ENCODE assay signal across 8 mouse cellular contexts in genomic region chr6:95621821-95622220, GRCm38 (mm10).
DNase-seq lines count a peak whose midpoint lies in the region; ATAC-seq and TF ChIP-seq lines count a peak whose summit lies in the region.

No protein-coding gene starts in this region.

- no peaks in the 10 kb centered on the region for H3K9me3 ChIP-seq in hindbrain, embryonic 15.5 days
- no peaks in the 10 kb centered on the region for H3K9me3 ChIP-seq in hindbrain, embryonic 12.5 days (replicated peaks)
- H3K9me3 ChIP-seq in heart, postnatal 0 days (replicated peaks; ENCODE audit: control insufficient read depth, low read length): no peaks in the 10 kb centered on the region

- H3K36me3 ChIP-seq in hindbrain, embryonic 15.5 days: no peaks in the 10 kb centered on the region
- H3K36me3 ChIP-seq in hindbrain, embryonic 12.5 days: no peaks in the 10 kb centered on the region
- H3K36me3 ChIP-seq in heart, postnatal 0 days (replicated peaks; ENCODE audit: control insufficient read depth, insufficient read depth, low read length): no peaks in the 10 kb centered on the region

- no peak for TF ChIP-seq EP300 in heart, postnatal 0 days (IDR thresholded peaks at IDR 0.05; ENCODE audit: low read depth)

- H3K27me3 ChIP-seq in hindbrain, embryonic 15.5 days: no peaks in the 10 kb centered on the region
- no peaks in the 10 kb centered on the region for H3K27me3 ChIP-seq in hindbrain, embryonic 12.5 days
- H3K27me3 ChIP-seq in heart, postnatal 0 days (ENCODE audit: control insufficient read depth, insufficient read depth, low read length): no peaks in the 10 kb centered on the region

- 63% methylated on average over 2 of the region's 2 CpGs for WGBS in hindbrain, embryonic 15.5 days
- WGBS in hindbrain, embryonic 12.5 days: 81% methylated on average over 2 of the region's 2 CpGs
- WGBS in heart, postnatal 0 days: 64% methylated on average over 2 of the region's 2 CpGs
- 47% methylated on average over 2 of the region's 2 CpGs for WGBS in lung, adult 2 months

- no peak overlapping the region for H3K9ac ChIP-seq in hindbrain, embryonic 15.5 days
- no peak overlapping the region for H3K9ac ChIP-seq in hindbrain, embryonic 12.5 days
- H3K9ac ChIP-seq in heart, postnatal 0 days (replicated peaks; ENCODE audit: low read depth, low read length): no peak overlapping the region

- peaks cover 5% of the 10 kb centered on the region for H3K4me1 ChIP-seq in hindbrain, embryonic 15.5 days (replicated peaks)
- H3K4me1 ChIP-seq in hindbrain, embryonic 12.5 days: no peaks in the 10 kb centered on the region
- no peaks in the 10 kb centered on the region for H3K4me1 ChIP-seq in heart, postnatal 0 days (ENCODE audit: control insufficient read depth, insufficient read depth)
- peaks cover 4% of the 10 kb centered on the region; the same call in 1 of the 2 replicates for H3K4me1 ChIP-seq in lung, adult 2 months (ENCODE audit: control insufficient read depth, insufficient read depth, low read length)

- DNase-seq in cerebellum, adult 9-10 months: peak; percentile 26
- DNase-seq in heart, postnatal 0 days (ENCODE audit: low spot score): peak; percentile 9
- peak; percentile 9 for DNase-seq in lung, adult 2 months
- DNase-seq in thymus, postnatal 0 days (ENCODE audit: low spot score): no peak
- no peak for DNase-seq in neural tube, embryonic 10.5 days (ENCODE audit: extremely low spot score, low spot score)

- H3K27ac ChIP-seq in hindbrain, embryonic 15.5 days (replicated peaks): no peak overlapping the region
- no peak overlapping the region for H3K27ac ChIP-seq in hindbrain, embryonic 12.5 days
- H3K27ac ChIP-seq in heart, postnatal 0 days (ENCODE audit: low read depth): no peak overlapping the region

- TF ChIP-seq POLR2A in lung, adult 2 months (IDR thresholded peaks at IDR 0.05; ENCODE audit: borderline replicate concordance, extremely low read depth, low read depth, low read length): no peak

- no peak overlapping the region for H3K4me2 ChIP-seq in hindbrain, embryonic 15.5 days
- no peak overlapping the region for H3K4me2 ChIP-seq in hindbrain, embryonic 12.5 days (replicated peaks)
- H3K4me2 ChIP-seq in heart, postnatal 0 days (ENCODE audit: low read depth, low read length): no peak overlapping the region

- ATAC-seq in hindbrain, embryonic 15.5 days (ENCODE audit: low FRiP score, low read depth): peak; percentile 71
- no peak for ATAC-seq in hindbrain, embryonic 12.5 days (ENCODE audit: low FRiP score)
- ATAC-seq in CD4-positive, CD25-positive, alpha-beta regulatory T cell, adult 4 months: peak; percentile 83
- no peak; the same call in 1 of the 2 replicates for ATAC-seq in heart, postnatal 0 days (ENCODE audit: insufficient read depth, low read depth)

- no peak for TF ChIP-seq CTCF in heart, postnatal 0 days (IDR thresholded peaks at IDR 0.05; ENCODE audit: low read depth)
- TF ChIP-seq CTCF in lung, adult 2 months (IDR thresholded peaks at IDR 0.05; ENCODE audit: insufficient read depth, low read length): no peak

- H3K4me3 ChIP-seq in hindbrain, embryonic 15.5 days: no peak overlapping the region
- no peak overlapping the region for H3K4me3 ChIP-seq in hindbrain, embryonic 12.5 days
- H3K4me3 ChIP-seq in heart, postnatal 0 days (ENCODE audit: low read depth, low read length): no peak overlapping the region
- no peak overlapping the region for H3K4me3 ChIP-seq in lung, adult 2 months (replicated peaks; ENCODE audit: extremely low read depth, low read depth, low read length)

Comparison
In these comparisons a context has a peak if more than half of its experiments do, and no peak if none do; other contexts are left out.
1. ATAC-seq: peak in hindbrain, embryonic 15.5 days (single experiment) and CD4-positive, CD25-positive, alpha-beta regulatory T cell, adult 4 months (single experiment); none in hindbrain, embryonic 12.5 days (single experiment) and heart, postnatal 0 days (single experiment).
2. DNase-seq: peak in cerebellum, adult 9-10 months (single experiment), heart, postnatal 0 days (single experiment) and lung, adult 2 months (single experiment); none in thymus, postnatal 0 days (single experiment) and neural tube, embryonic 10.5 days (single experiment).